Mouse (Mus musculus): Measurements from ENCODE around the gene Gfm2.
"Not testable (repeated sequence)": the region's sequence is repeated elsewhere in the genome, so short reads cannot be mapped to it uniquely, and the experiment has no call there.

Gene Gfm2

GRCm38 (mm10) chr13:97137466-97138400 lies at the start of gene Gfm2, which contains the start of gene Nsa2:
Gene Gfm2 (plus strand): TSS chr13:97137937.
Gene Nsa2 (minus strand): TSS chr13:97137937.
- DNase-seq (ENCODE audit: low read depth, low spot score), result peak; percentile 95

GRCm38 (mm10) chr13:97088183-97088582 lies 49.6 kb upstream of the Gfm2 start:
- DNase-seq (ENCODE audit: low read depth, low spot score), result no peak

GRCm38 (mm10) chr13:97095726-97096125 lies 42.0 kb upstream of the Gfm2 start:
- no peak for DNase-seq (ENCODE audit: low read depth, low spot score)

- peak; percentile 40 for DNase-seq (ENCODE audit: low read depth, low spot score)
These were observed 38.4 kb upstream of the Gfm2 start, which contains the start of gene Gm6169 for GRCm38 (mm10) chr13:97099187-97099852. Gene Gm6169 (minus strand): TSS chr13:97099237.

- no peak for DNase-seq (ENCODE audit: low read depth, low spot score)
These were observed 32.7 kb upstream of the Gfm2 start for GRCm38 (mm10) chr13:97104996-97105395.

- not testable (repeated sequence) for DNase-seq (ENCODE audit: low read depth, low spot score)
These were observed 30.0 kb upstream of the Gfm2 start for GRCm38 (mm10) chr13:97107721-97108120.

- DNase-seq (ENCODE audit: low read depth, low spot score), result no peak
These were observed 28.7 kb upstream of the Gfm2 start for GRCm38 (mm10) chr13:97109046-97109445.

- no peak for DNase-seq (ENCODE audit: low read depth, low spot score)
These were observed 16.4 kb upstream of the Gfm2 start for GRCm38 (mm10) chr13:97121341-97121740.

- not testable (repeated sequence) for DNase-seq (ENCODE audit: low read depth, low spot score)
These were observed 8.1 kb upstream of the Gfm2 start for GRCm38 (mm10) chr13:97129654-97130053.

- DNase-seq (ENCODE audit: low read depth, low spot score), result not testable (repeated sequence)
These were observed 7.3 kb upstream of the Gfm2 start for GRCm38 (mm10) chr13:97130413-97130812.

- DNase-seq (ENCODE audit: low read depth, low spot score), result not testable (repeated sequence)
These were observed 731 bp downstream of the Gfm2 start for GRCm38 (mm10) chr13:97138404-97138931.

- DNase-seq (ENCODE audit: low read depth, low spot score), result no peak
These were observed 4.6 kb downstream of the Gfm2 start for GRCm38 (mm10) chr13:97142321-97142720.

- peak; percentile 61 for DNase-seq (ENCODE audit: low read depth, low spot score)
These were observed 8.1 kb downstream of the Gfm2 start for GRCm38 (mm10) chr13:97145834-97146233.

GRCm38 (mm10) chr13:97175520-97176264 lies 38.0 kb downstream of the Gfm2 start:
- no peak for DNase-seq (ENCODE audit: low read depth, low spot score)

GRCm38 (mm10) chr13:97176731-97177130 lies 39.0 kb downstream of the Gfm2 start:
- no peak for DNase-seq (ENCODE audit: low read depth, low spot score)

- DNase-seq (ENCODE audit: low read depth, low spot score), result no peak
These were observed 41.2 kb downstream of the Gfm2 start for GRCm38 (mm10) chr13:97178943-97179342.

- DNase-seq (ENCODE audit: low read depth, low spot score), result no peak
These were observed 42.5 kb downstream of the Gfm2 start for GRCm38 (mm10) chr13:97180113-97180828.

GRCm38 (mm10) chr13:97182821-97183220 lies 45.1 kb downstream of the Gfm2 start:
- DNase-seq (ENCODE audit: low read depth, low spot score), result no peak

GRCm38 (mm10) chr13:97184168-97184567 lies 46.4 kb downstream of the Gfm2 start:
- no peak for DNase-seq (ENCODE audit: low read depth, low spot score)

- DNase-seq (ENCODE audit: low read depth, low spot score), result no peak
These were observed 46.9 kb downstream of the Gfm2 start for GRCm38 (mm10) chr13:97184656-97185055.

- DNase-seq (ENCODE audit: low read depth, low spot score), result no peak
These were observed 48.6 kb downstream of the Gfm2 start for GRCm38 (mm10) chr13:97186346-97186745.

All from forelimb bud, embryonic 11.5 days (tissue).